Comparison of ENCODE assay signal across 7 mouse cellular contexts in genomic region chr11:74555716-74556374, GRCm38 (mm10). TPM values are rescaled to one million over a fixed set of nuclear protein-coding genes. Genes with fewer than 3 reads are reported as not detected.
A peak's percentile ranks its signal among the peaks of the same experiment; 100 is the strongest.
DNase-seq lines count a peak whose midpoint lies in the region; ATAC-seq and TF ChIP-seq lines count a peak whose summit lies in the region.

No protein-coding gene starts in this region.

- H3K27ac ChIP-seq in forebrain, embryonic 16.5 days (ENCODE audit: low read length): peak overlapping the region; percentile 18; the same call in 1 of the 2 replicates
- H3K27ac ChIP-seq in intestine, embryonic 15.5 days: no peak overlapping the region
- no peak overlapping the region for H3K27ac ChIP-seq in stomach, postnatal 0 days (replicated peaks)

- no peak for TF ChIP-seq CTCF in stomach, postnatal 0 days (IDR thresholded peaks at IDR 0.05; ENCODE audit: low read depth)

- H3K9ac ChIP-seq in forebrain, embryonic 16.5 days (replicated peaks; ENCODE audit: low read depth, low read length): no peak overlapping the region
- H3K9ac ChIP-seq in intestine, embryonic 15.5 days: no peak overlapping the region
- no peak overlapping the region for H3K9ac ChIP-seq in stomach, postnatal 0 days (ENCODE audit: low read length)

- peaks cover 12% of the 10 kb centered on the region for H3K4me1 ChIP-seq in forebrain, embryonic 16.5 days (replicated peaks; ENCODE audit: control insufficient read depth, insufficient read depth, low read length)
- H3K4me1 ChIP-seq in intestine, embryonic 15.5 days (replicated peaks): peaks cover 16% of the 10 kb centered on the region
- peaks cover 74% of the 10 kb centered on the region for H3K4me1 ChIP-seq in megakaryocyte, embryonic 14.5 days
- H3K4me1 ChIP-seq in stomach, postnatal 0 days (replicated peaks; ENCODE audit: control insufficient read depth, insufficient read depth): no peaks in the 10 kb centered on the region; the same call in 1 of the 2 replicates

- H3K9me3 ChIP-seq in forebrain, embryonic 16.5 days (ENCODE audit: control insufficient read depth, low read length): no peaks in the 10 kb centered on the region
- H3K9me3 ChIP-seq in intestine, embryonic 15.5 days: no peaks in the 10 kb centered on the region
- H3K9me3 ChIP-seq in megakaryocyte, embryonic 14.5 days: no peaks in the 10 kb centered on the region
- H3K9me3 ChIP-seq in stomach, postnatal 0 days (ENCODE audit: control insufficient read depth, low read length): no peaks in the 10 kb centered on the region

- TF ChIP-seq EP300 in stomach, postnatal 0 days (optimal IDR thresholded peaks at IDR 0.05): no peak

- peak; percentile 19; the same call in 1 of the 2 replicates for ATAC-seq in forebrain, embryonic 16.5 days
- peak; percentile 23 for ATAC-seq in intestine, embryonic 15.5 days
- peak; percentile 64 for ATAC-seq in stomach, postnatal 0 days (ENCODE audit: low FRiP score, low TSS enrichment)

- no peaks in the 10 kb centered on the region for H3K27me3 ChIP-seq in forebrain, embryonic 16.5 days (replicated peaks; ENCODE audit: control insufficient read depth, insufficient read depth, low read length)
- H3K27me3 ChIP-seq in intestine, embryonic 15.5 days (replicated peaks): no peaks in the 10 kb centered on the region
- H3K27me3 ChIP-seq in megakaryocyte, embryonic 14.5 days (replicated peaks): peaks cover 6% of the 10 kb centered on the region
- H3K27me3 ChIP-seq in stomach, postnatal 0 days (ENCODE audit: control insufficient read depth, insufficient read depth, low read length): no peaks in the 10 kb centered on the region

- 49% methylated on average over 9 of the region's 9 CpGs for WGBS in forebrain, embryonic 16.5 days
- 54% methylated on average over 9 of the region's 9 CpGs for WGBS in intestine, embryonic 15.5 days
- 32% methylated on average over 9 of the region's 9 CpGs for WGBS in stomach, postnatal 0 days

- peak; percentile 82 for DNase-seq in CD4-positive, CD25-positive, alpha-beta regulatory T cell, adult 2 months (ENCODE audit: low read depth, low spot score)
- peak; percentile 84 for DNase-seq in ES-CJ7 (ENCODE audit: low read depth, low spot score)
- peak; percentile 50 for DNase-seq in stomach, postnatal 0 days (ENCODE audit: low spot score)
- DNase-seq in layer of hippocampus, adult 9-10 months (ENCODE audit: low spot score): no peak

- H3K36me3 ChIP-seq in forebrain, embryonic 16.5 days (ENCODE audit: control insufficient read depth, insufficient read depth): no peaks in the 10 kb centered on the region
- no peaks in the 10 kb centered on the region for H3K36me3 ChIP-seq in intestine, embryonic 15.5 days
- peaks cover 4% of the 10 kb centered on the region for H3K36me3 ChIP-seq in megakaryocyte, embryonic 14.5 days (replicated peaks; ENCODE audit: low read length)
- no peaks in the 10 kb centered on the region for H3K36me3 ChIP-seq in stomach, postnatal 0 days (ENCODE audit: control insufficient read depth, insufficient read depth, low read length)

- H3K4me2 ChIP-seq in forebrain, embryonic 16.5 days (ENCODE audit: low read length): no peak overlapping the region
- H3K4me2 ChIP-seq in intestine, embryonic 15.5 days (replicated peaks): no peak overlapping the region
- H3K4me2 ChIP-seq in stomach, postnatal 0 days (replicated peaks; ENCODE audit: low read depth): no peak overlapping the region

- H3K4me3 ChIP-seq in forebrain, embryonic 16.5 days (replicated peaks; ENCODE audit: low read length): no peak overlapping the region
- H3K4me3 ChIP-seq in intestine, embryonic 15.5 days (replicated peaks): no peak overlapping the region
- H3K4me3 ChIP-seq in megakaryocyte, embryonic 14.5 days (replicated peaks): peak overlapping the region; percentile 40
- H3K4me3 ChIP-seq in stomach, postnatal 0 days (ENCODE audit: low read depth, low read length): no peak overlapping the region

RNA-seq across cellular contexts. Expression of gene Rap1gap2, which starts 54.9 kb away (rescaled TPM):
- 10.7 and 12.9 TPM in 2 replicates for polyA plus RNA-seq in forebrain, embryonic 16.5 days (2015; fragmentation: Nextera tagmentation; extraction: Ambion mirVana)
- polyA plus RNA-seq in intestine, embryonic 15.5 days (2015; fragmentation: Nextera tagmentation; extraction: Ambion mirVana): 12.1 and 12.4 TPM in 2 replicates
- 0.42 and 0.81 TPM in 2 replicates for polyA plus RNA-seq in megakaryocyte, embryonic 14.5 days (2012; ENCODE audit: insufficient read depth, low replicate concordance)
- 7.6 and 8.2 TPM in 2 replicates for polyA plus RNA-seq in stomach, postnatal 0 days (2015; fragmentation: Nextera tagmentation; extraction: Ambion mirVana)
